Mouse (Mus musculus) ovary, postnatal 10 days (tissue): ENCODE measurements around the gene Olfr706.
"Not testable (repeated sequence)": the region's sequence is repeated elsewhere in the genome, so short reads cannot be mapped to it uniquely, and the experiment has no call there.

Experiments
- DNase-seq: peaks from one replicate; pipeline ENCODE4 v3.0.0; 2022; ENCODE audit warnings: low spot score

Olfr706 gene

DNA sequence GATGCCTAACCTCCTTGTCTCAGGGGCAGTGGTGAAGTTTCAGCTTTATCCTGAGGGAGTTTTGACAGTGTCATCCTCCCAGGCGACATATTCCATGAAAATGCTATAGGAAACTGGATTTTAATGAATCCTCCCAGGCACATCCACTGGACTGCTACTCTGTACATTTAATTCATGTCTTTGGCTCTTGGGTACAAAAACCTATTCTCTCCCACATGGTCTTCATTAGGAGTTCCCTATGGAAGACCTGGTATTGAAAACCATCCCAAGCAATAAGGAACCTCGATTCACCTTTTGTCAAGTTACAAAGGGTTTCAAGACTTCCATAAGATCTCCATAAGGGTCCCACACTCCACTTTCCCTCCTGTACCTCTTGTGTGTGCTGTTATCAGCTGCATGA is at the start of gene Olfr706:
Gene Olfr706, minus strand, starts transcription at position 101 of the 400 bp plus-strand sequence.
- no peak for DNase-seq

DNA sequence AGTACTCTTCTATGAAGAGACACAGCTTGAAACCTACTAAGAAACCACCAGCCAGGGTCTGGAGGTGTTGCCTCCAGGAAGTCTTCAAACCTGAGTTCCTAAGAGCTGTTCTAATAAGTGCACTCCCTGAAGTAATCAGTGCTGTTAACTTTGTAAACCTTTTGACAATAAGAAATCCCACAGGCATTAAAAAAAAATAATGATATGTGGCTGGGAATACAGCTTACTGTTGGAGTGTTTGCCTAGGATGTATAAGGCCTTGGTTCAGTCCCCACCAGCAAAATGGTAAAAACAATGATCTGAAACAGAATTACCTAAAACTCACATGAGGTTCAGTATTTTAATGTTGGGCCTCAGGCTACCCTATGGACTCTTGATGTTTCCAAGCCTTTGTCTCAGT is 44.2 kb upstream of the Olfr706 start, which contains the start of gene Olfr709-ps1:
Gene Olfr709-ps1, minus strand, starts transcription at position 101 of the 400 bp plus-strand sequence.
- no peak for DNase-seq

DNA sequence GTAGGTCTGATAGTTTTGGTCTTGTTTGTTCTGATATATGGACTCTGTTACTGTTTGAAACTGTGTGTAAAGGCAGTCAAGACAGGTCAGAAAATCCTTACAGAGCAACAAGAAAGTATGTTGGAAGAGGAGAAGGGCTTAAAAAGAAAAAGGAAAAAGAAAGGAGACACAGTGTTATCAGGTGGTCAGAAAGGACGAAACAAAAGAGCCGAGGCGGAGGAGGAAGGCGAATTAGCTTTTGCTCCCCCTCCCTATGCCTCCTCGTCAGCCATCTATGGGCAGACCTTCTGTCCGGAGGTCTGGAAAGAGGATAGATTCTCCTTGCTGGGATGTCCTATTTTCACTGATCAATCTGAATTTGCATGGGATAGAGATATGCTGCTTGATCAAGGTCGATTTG is 33.0 kb upstream of the Olfr706 start:
- not testable (repeated sequence) for DNase-seq

DNA sequence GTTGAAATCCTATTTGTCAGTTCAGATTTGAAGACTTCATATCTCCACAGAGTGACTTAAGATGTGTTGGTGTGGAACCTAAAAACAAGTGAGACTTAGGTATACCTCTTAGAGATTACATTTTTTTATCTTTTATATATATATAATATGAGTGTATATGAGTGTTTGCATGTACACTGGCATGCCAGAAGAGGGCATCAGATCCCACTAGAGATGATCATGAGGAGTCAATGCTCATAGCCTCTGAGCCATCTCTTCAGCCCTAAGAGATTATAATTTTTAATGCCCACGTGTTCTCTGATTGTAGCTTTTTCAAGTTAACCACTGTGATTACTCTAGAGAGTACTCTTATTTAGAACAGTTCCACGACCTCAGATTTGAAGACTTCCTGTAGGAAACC is 19.7 kb upstream of the Olfr706 start, which contains the start of gene Olfr1532-ps1:
Gene Olfr1532-ps1, plus strand, starts transcription at position 326 of the 400 bp plus-strand sequence.
- no peak for DNase-seq

DNA sequence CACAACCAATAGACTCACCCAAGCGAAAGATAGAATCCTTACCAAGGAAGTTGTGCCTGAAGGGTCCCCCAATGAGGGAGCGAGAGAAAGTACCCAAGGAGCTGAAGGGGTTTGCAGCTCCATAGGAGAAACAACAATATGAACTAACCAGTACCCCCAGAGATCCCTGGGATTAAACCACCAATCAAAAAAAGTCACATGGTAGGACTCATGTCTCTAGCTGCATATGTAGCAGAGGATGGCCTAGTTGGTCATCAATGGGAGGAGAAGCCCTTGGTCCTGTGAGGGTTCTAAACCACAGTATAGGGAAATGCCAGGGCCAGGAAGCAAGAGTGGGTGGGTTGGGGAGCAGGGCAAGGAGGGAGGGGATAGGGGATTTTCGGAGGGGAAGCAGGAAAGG is 13.2 kb upstream of the Olfr706 start, which contains the start of gene Olfr707:
Gene Olfr707, minus strand, starts transcription at position 101 of the 400 bp plus-strand sequence.
- DNase-seq, result not testable (repeated sequence)

DNA sequence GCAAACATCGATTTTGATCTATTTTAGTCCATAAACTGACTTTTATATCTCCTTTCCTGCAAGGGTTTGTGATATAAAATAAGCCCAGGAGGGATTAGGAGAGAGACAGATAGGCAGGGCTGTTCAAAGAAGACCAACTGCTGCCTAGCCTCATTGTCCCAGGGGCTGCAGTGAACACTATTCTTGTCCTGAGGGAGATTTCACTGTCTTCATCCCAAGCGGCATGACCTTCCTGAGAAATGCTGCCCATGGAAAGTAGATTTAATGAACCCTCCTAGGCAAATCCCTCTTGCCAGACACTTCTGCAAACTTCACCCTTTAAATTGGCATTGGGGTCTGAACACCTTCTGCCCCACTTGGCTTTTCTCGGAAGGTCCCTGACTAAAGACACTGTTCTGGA is 11.2 kb downstream of the Olfr706 start, which contains the start of gene Olfr705:
Gene Olfr705, minus strand, starts transcription at position 101 of the 400 bp plus-strand sequence.
- no peak for DNase-seq

DNA sequence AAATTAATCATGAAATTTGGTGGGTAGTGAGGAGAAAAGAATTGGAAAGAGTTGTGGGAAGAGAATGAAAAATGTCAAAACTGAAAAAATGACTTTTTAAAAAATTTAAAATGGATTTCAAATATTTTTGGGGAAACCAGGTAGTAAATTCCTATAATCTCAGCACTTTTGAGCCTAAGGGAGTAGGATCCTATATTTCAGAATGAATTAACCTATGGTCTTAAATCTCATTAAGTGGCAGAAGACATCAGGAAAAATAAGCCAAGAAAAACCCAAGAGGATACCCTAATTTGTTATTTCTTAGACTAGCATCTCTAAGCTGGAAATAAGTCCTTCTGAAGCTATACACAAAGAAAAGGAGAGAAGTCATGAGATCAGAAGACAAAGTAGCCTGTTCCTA is 25.1 kb downstream of the Olfr706 start, which contains the start of gene Olfr704:
Gene Olfr704, plus strand, starts transcription at position 301 of the 400 bp plus-strand sequence.
- no peak for DNase-seq

DNA sequence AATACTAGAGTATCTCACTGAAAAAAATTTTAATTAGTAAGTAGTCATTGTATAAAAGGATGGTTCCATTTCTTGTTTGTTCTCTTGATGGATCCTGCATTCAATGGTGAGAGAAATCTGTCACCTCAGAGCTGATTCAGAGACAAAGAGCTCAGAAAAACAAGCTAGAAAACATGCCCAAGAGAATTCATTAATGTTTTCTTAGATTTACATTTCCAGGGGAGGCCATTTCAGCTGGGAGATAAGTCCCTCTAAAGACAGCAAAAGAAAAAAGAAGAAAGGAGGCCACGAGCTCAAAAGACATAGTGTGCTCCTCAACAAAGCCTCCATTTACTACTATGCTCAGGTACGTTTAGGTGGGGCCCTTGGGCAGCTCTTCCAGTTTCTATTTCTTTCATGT is 44.9 kb downstream of the Olfr706 start, which contains the start of gene Olfr703:
Gene Olfr703, plus strand, starts transcription at position 301 of the 400 bp plus-strand sequence.
- DNase-seq, result no peak

DNA sequence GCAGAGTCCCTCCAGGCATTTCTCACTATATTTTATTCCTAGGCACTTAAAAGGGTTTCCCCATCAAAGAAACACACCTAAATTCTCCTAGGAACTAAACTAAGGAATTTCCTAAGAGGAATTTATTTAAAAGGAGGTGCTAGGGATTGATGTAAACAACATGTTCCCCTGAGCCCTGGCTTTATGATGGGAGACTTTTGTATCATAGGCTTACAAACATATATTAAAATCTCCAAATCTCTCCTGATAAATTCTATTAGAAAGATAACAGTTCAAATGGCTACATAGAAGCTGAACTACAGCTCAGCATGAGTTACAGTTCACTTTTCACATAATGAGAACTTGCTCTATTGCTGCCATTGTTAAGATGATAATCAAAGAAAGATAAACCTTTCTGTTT is 54.2 kb downstream of the Olfr706 start, which contains the start of gene Olfr702:
Gene Olfr702, minus strand, starts transcription at position 101 of the 400 bp plus-strand sequence.
- no peak for DNase-seq
